Mouse (Mus musculus) kidney, postnatal 36 days (tissue): Measurements from ENCODE around the gene Ephx1.
"Not testable (repeated sequence)": the region's sequence is repeated elsewhere in the genome, so short reads cannot be mapped to it uniquely, and the experiment has no call there.

ENCODE experiments used
- DNase-seq, 2 experiments: peaks; one replicate each; pipeline ENCODE4 v3.0.0; 2021 to 2022; ENCODE audit warnings: mixed read lengths in 2 of 2

Ephx1 gene

DNA sequence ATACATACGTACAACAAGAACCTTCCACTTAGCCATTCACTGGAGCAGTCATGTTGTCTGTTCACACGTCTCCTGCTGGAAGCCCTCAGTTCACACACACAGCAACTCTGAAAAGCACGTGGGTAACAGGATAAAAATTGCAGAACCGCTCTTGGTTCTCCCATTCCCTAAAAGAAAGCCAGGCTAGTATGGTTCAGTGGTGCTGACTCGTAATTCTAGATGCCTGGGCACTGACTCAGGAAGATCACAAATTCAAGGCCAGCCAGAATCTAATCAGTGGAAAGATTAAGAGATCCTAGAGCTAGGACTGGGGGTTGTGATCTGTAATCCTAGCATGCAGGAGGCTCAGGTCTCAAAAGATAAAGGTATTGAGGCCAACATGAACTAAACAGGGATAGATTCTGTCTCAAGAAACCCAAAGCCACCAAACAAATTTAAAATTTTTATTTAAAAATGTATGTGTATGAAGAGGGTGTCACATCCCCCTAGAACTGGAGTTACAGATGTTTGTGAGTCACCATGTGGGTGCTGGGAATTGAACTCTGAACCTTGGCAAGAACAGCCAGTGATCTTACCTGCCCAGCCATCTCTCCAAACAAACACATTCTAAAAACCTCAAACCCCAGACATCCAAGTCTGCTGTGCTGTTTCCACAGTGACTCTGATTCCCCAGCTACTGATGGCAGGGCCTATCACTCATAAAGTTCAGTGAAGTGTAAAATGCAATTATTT, at the start of gene Ephx1:
TSS of gene Ephx1 (minus strand) at position 149 of the 732 bp plus-strand sequence.
- DNase-seq: no peak

DNA sequence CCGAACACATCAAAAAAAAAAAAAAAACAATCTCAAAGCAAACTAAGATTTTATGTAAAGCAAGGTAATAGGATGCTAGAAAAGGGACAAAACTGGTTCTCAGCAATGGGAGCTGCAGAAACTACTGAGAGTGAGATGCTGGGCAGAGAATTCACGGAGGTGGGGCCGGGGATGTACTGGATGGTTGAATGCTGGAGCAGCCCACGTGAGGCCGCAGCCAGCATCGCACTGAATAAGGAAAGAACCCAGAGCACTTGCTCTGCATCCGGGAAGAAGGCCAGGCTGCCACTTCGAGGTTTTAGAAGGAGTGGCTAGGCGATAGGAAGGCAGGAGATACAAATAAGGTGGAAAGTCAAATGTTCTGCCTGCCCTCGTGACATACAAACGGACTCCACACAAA, 49.0 kb upstream of the Ephx1 start:
- DNase-seq: no peak

DNA sequence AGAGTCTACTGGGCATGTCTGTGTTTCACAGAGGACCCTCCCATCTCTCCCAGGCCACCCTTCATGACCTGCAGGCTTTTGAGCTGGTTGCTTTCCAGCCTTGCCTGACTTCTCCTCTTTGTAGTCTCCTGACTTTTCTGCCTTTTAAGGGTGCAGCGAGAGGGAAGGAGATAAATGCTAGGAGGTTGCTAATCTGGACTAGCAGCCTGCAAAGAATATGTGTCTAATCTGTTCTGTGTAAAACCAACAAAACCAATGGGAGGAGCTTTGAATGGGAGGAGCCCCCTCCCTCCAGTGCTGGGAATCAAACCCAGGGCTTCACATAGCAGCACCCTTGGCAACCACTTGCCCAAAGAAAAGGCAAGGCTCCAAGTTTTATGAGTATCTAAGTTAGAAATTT, 47.6 kb upstream of the Ephx1 start:
- no peak for DNase-seq

- no peak for DNase-seq
Observed at GRCm38 (mm10) chr1:181064648-181065047, 43.9 kb upstream of the Ephx1 start.

GRCm38 (mm10) chr1:181063991-181064390, 43.3 kb upstream of the Ephx1 start:
- no peak for DNase-seq

GRCm38 (mm10) chr1:181061784-181062485, 41.2 kb upstream of the Ephx1 start:
- no peak for DNase-seq

DNA sequence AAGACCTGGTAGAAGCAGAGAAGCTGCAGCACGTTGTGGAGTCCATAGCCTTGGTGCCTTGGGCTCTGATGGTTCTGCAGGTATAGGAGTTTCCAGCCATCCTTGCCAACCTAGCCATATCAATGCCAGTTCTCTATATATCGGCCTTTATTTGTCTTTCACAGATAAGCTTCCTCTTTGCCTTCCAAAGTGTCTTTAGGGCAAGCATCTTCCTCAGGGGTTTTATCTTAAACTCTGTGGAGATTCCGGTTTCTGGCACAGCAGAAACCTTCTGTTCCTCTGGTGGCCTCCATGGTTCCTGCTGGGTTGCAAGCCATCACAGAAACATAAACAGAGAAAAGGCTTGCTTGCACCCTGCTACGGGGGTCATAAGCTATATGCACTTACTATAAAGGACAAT, 32.2 kb upstream of the Ephx1 start:
- DNase-seq: no peak

GRCm38 (mm10) chr1:181050937-181051336, 30.2 kb upstream of the Ephx1 start, which contains the start of gene 9130409I23Rik:
TSS of gene 9130409I23Rik (plus strand) at chr1:181051237.
- no peak for DNase-seq

GRCm38 (mm10) chr1:181049328-181049842, 28.7 kb upstream of the Ephx1 start:
- no peak for DNase-seq

- no peak for DNase-seq
Observed at GRCm38 (mm10) chr1:181047520-181047919, 26.8 kb upstream of the Ephx1 start.

GRCm38 (mm10) chr1:181039652-181040051, 18.9 kb upstream of the Ephx1 start:
- DNase-seq: peak; percentile 53 to 61

GRCm38 (mm10) chr1:181037623-181038022, 16.9 kb upstream of the Ephx1 start:
- peak in 1 of 2 experiments; percentile 27 for DNase-seq

- DNase-seq: not testable (repeated sequence)
Observed at GRCm38 (mm10) chr1:181035015-181035778, 14.5 kb upstream of the Ephx1 start.

GRCm38 (mm10) chr1:181022265-181022664, 1.6 kb upstream of the Ephx1 start:
- DNase-seq: peak; percentile 84 to 86

DNA sequence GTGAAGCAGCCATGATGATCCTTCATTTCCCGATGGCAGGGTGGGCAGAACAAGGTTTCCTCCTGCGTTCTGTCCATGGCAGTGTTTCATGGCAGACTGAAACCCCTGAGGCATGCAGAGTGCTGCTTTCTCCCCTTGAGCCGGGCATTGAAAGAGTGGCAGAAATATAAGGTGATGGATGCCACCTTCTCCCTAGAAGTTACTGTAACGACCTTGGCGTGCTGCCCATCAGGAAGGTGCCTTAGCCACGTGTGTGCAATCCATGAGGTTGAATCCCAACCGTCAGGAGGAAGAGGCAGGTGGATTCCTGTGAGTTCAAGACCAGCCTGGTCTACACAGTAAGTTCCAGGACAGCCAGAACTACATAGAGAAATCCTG, 773 bp upstream of the Ephx1 start:
- no peak for DNase-seq

DNA sequence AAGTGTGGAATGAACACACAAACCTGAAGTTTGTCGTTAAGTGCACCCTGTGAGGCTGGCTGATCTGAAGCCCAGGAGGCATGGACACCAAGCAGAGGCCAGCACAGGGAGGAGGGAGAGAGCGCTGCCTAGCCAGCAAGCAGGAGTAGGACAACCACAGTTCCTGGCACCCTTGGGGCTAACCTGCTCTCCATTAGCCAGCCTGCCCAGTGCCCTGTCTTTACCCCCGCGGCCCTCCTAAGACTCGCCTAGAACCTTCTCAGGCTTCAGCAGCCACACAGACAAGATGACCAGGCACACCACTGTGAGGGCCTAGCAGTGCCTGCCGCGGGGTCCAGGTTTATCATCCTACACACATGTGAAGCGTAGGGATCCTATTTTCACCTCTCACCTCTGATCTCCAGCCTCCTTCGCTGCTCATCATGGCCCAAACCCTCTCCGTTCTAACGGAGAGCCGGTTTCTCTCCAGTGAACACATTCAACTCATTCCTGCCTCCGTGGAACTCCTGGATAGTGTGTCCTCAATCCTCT, 2.7 kb downstream of the Ephx1 start:
- DNase-seq: no peak

- DNase-seq: peak; percentile 91 to 92
Observed at GRCm38 (mm10) chr1:181017212-181017711, 3.4 kb downstream of the Ephx1 start.

DNA sequence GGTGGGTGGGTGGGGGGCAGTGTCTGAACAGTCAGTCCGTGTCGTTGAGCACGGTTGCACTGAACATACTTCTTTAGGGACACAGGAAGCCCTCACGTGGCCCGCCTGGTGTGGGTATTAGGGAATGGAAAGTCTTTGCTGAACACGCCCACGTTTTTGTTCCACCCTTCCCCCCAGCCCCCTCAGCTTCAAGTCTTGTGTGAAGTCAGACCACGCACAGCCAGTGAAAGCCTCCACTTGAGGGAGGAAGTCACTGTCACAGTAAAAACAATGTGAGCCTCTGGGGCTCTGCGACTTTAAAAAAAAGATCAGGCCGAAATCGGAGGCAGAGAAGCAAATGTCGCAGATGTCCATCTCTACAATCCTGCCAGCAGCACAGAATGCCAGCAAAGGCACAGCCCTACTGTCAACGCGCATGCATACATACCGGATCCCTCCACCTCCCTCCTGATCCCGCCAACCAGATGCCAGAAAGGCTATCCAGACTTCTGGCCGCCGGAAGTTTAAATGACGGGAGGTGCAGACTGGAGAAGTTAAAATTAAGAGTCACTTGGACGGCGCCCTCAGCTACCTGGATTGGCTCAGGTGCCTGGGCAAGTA, 4.1 kb downstream of the Ephx1 start:
- peak; percentile 89 to 95 for DNase-seq

DNA sequence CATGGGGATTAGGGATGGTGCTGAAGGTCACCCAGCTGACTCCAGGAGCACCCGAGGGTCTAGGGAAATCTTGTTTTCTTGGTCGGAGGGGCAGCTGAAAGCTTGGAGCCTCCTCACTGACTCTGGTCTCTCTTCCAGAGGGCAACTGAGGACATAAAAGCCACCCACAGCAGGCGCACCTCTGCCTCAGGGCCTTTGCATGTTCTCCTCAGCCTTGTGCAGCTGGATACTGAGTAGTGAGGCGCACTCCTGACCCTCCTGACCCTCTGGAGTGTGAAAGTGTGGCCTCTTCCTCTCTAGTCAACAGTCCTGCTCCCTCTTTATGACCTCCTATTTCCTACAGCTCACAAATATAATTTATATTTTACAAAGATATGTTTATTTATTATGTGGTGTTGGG, 4.7 kb downstream of the Ephx1 start:
- peak; percentile 39 to 46 for DNase-seq

GRCm38 (mm10) chr1:181015558-181015957, 5.1 kb downstream of the Ephx1 start:
- peak; percentile 82 to 91 for DNase-seq

- DNase-seq: peak; percentile 76 to 82
Observed at GRCm38 (mm10) chr1:181014731-181015500, 5.8 kb downstream of the Ephx1 start.
